Mouse (Mus musculus) stomach, postnatal 0 days (tissue): ENCODE measurements around the gene Thbs3. TPM values are rescaled to one million over a fixed set of nuclear protein-coding genes. Genes with fewer than 3 reads are reported as not detected.

ENCODE experiments used
- ATAC-seq: fragments of 200-750 bp; cut with Nextera tagmentation; 2 replicates; pipeline ENCODE4 v1.8.0; 2017; ENCODE audit not compliant: low FRiP score, low TSS enrichment
- DNase-seq: peaks from one replicate; pipeline ENCODE4 v3.0.0-alpha.2; 2016; ENCODE audit warnings: low spot score
- H3K27ac ChIP-seq: fragments of 300-500 bp; sonication (generic); replicated peaks from 2 replicates; pipeline ENCODE4 v1.5.1; 2014; ENCODE audit warnings: mild to moderate bottlenecking, control low read depth
- H3K27me3 ChIP-seq: fragments of 300-500 bp; sonication (generic); 2 replicates; pipeline ENCODE4 v1.6.1; 2014; ENCODE audit warnings: low read length; ENCODE audit not compliant: control insufficient read depth, insufficient read depth
- H3K36me3 ChIP-seq: fragments of 300-500 bp; sonication (generic); 2 replicates; pipeline ENCODE4 v1.6.1; 2014; ENCODE audit warnings: low read length, mixed read lengths; ENCODE audit not compliant: control insufficient read depth, insufficient read depth
- H3K4me1 ChIP-seq: fragments of 300-500 bp; sonication (generic); replicated peaks from 2 replicates; pipeline ENCODE4 v1.6.1; 2014; ENCODE audit warnings: antibody characterized with exemption; ENCODE audit not compliant: control insufficient read depth, insufficient read depth
- H3K4me2 ChIP-seq: fragments of 300-500 bp; sonication (generic); replicated peaks from 2 replicates; pipeline ENCODE4 v1.6.1; 2014; ENCODE audit warnings: low read depth, mild to moderate bottlenecking, control low read depth, moderate library complexity
- H3K4me3 ChIP-seq: fragments of 300-500 bp; sonication (generic); 2 replicates; pipeline ENCODE4 v1.5.1; 2014; ENCODE audit warnings: low read depth, low read length, control low read depth
- H3K9ac ChIP-seq: fragments of 300-500 bp; sonication (generic); 2 replicates; pipeline ENCODE4 v1.6.1; 2014; ENCODE audit warnings: mild to moderate bottlenecking, low read length, control low read depth, mixed read lengths
- H3K9me3 ChIP-seq: fragments of 300-500 bp; sonication (generic); 2 replicates; pipeline ENCODE4 v1.6.1; 2016; ENCODE audit warnings: low read length; ENCODE audit not compliant: control insufficient read depth
- CTCF ChIP-seq: IDR thresholded peaks from 2 replicates; pipeline ENCODE4 v1.5.1; 2016; ENCODE audit warnings: antibody characterized with exemption, low read depth, mild to moderate bottlenecking, moderate library complexity
- EP300 ChIP-seq: optimal IDR thresholded peaks from 2 replicates; pipeline ENCODE3; 2016; ENCODE audit warnings: antibody characterized with exemption
- WGBS: fragments of 180-500 bp; shearing (Covaris S2); extraction: QIAGEN DNeasy Blood & Tissue Kit; methylation state at CpG from one replicate; pipeline ENCODE4 v1.1.7; 2014; 5-methylcytosine and 5-hydroxymethylcytosine counted together
- polyA plus RNA-seq: library from polyadenylated mRNA; unstranded; fragments of >200 nt; fragmentation: Nextera tagmentation; extraction: Ambion mirVana; gene quantifications from 2 replicates; pipeline ENCODE4 v1.2.1, GENCODE M21; 2015

The Thbs3 gene
- polyA plus RNA-seq, 1 experiment from 2014 or later, result 25.5 TPM

- WGBS, result 4% methylated on average over 36 of the region's 39 CpGs
Measured at GRCm38 (mm10) chr3:89183058-89183958, 31.7 kb upstream of the Thbs3 start, which contains the start of gene Fam189b. TSS of gene Fam189b (plus strand) at chr3:89183143.

DNA sequence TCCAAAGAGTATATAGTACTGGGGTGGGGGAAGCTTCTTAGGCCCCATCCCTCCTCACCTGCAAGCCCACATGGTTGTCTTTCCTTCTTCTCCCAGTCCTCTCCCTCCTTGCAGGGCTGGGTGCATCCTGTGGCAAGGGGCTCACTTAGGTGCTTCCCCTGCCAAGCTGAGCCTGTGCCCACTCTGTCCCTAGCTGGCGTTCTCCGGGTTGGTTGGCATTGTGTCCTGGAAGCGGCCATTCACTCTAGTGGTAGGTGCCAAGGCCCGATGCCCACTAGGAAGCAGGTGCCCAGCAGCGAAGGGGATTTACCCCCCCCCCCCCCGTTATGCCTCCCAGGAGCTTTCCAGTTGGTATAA lies 31.0 kb upstream of the Thbs3 start:
- no peak overlapping the region for H3K27ac ChIP-seq
- peak overlapping the region; percentile 64 for H3K4me3 ChIP-seq
- TF ChIP-seq EP300 (no peak), CTCF (no peak)
- peak overlapping the region; percentile 74 for H3K9ac ChIP-seq
- DNase-seq (no peak), ATAC-seq (no peak)
- H3K9me3 ChIP-seq, result no peaks in the 10 kb centered on the region
- WGBS, result 79% methylated on average over 6 of the region's 6 CpGs
- H3K4me2 ChIP-seq, result peak overlapping the region; percentile 93
- peaks cover 19% of the 10 kb centered on the region; the same call in 1 of the 2 replicates for H3K36me3 ChIP-seq
- no peaks in the 10 kb centered on the region for H3K27me3 ChIP-seq
- no peaks in the 10 kb centered on the region; the same call in 1 of the 2 replicates for H3K4me1 ChIP-seq

More at GRCm38 (mm10) chr3:89183058-89183958, 31.7 kb upstream of the Thbs3 start, which contains the start of gene Fam189b:
- TF ChIP-seq EP300, result no peak
- no peak for TF ChIP-seq CTCF
- H3K4me2 ChIP-seq, result peak within 1 kb of the TSS; percentile 93
- peak; percentile 91 for ATAC-seq
- peaks cover 19% of the 10 kb centered on the region; the same call in 1 of the 2 replicates for H3K36me3 ChIP-seq
- peak within 1 kb of the TSS; percentile 49 for H3K27ac ChIP-seq
- H3K27me3 ChIP-seq, result no peaks in the 10 kb centered on the region
- peaks cover 2% of the 10 kb centered on the region for H3K4me1 ChIP-seq
- peak within 1 kb of the TSS; percentile 64 for H3K4me3 ChIP-seq
- no peaks in the 10 kb centered on the region for H3K9me3 ChIP-seq
- peak; percentile 88 for DNase-seq
- peak within 1 kb of the TSS; percentile 74 for H3K9ac ChIP-seq

GRCm38 (mm10) chr3:89187197-89187596 lies 27.8 kb upstream of the Thbs3 start:
- Histone ChIP-seq H3K27ac (no peak overlapping the region), H3K4me1 (no peaks in the 10 kb centered on the region; the same call in 1 of the 2 replicates), H3K9me3 (no peaks in the 10 kb centered on the region), H3K27me3 (no peaks in the 10 kb centered on the region), H3K4me3 (no peak overlapping the region), H3K36me3 (no peaks in the 10 kb centered on the region), H3K4me2 (no peak overlapping the region), H3K9ac (no peak overlapping the region)
- WGBS, result 67% methylated on average over 23 of the region's 23 CpGs
- DNase-seq, result no peak
- ATAC-seq, result no peak
- TF ChIP-seq EP300, result no peak

DNA sequence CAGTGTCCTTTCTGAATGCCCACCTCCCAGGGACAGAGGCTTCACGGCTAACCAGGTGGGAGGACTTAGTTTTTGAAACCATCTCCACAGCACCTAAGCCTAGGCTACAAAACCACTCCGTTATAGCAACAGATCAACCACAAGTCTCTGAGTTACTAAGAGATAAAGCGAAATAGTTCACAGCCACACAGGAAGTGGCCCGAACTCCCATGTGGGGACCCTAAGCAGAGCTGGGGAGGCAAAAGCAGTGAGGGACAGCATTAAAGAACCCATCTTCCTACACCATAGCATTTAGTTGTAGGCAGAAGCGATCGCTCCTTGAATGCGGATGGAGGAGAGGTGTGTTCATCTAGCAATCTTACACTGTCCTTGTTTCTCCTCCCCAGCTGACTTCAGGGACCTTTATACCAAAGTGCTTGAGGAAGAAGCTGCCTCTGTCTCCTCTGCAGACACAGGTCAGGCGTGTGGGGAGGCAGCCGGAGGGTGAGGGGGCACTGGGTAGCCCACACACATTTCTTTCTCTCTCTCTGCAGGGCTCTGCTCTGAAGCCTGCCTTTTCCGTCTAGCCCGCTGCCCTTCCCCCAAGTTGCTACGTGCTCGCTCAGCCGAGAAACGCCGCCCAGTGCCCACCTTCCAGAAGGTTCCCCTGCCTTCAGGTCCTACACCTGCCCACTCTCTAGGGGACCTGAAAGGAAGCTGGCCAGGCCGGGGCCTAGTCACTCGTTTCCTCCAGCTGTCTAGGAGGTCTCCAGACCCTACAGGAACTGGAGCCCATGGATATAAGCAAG lies 27.1 kb upstream of the Thbs3 start:
- no peak for DNase-seq
- H3K4me3 ChIP-seq, result no peak overlapping the region
- TF ChIP-seq EP300, result no peak
- no peak for TF ChIP-seq CTCF
- 87% methylated on average over 18 of the region's 18 CpGs for WGBS
- H3K27ac ChIP-seq, result no peak overlapping the region
- no peak for ATAC-seq
- H3K9ac ChIP-seq, result no peak overlapping the region
- no peaks in the 10 kb centered on the region for H3K9me3 ChIP-seq
- no peaks in the 10 kb centered on the region for H3K27me3 ChIP-seq
- no peaks in the 10 kb centered on the region for H3K36me3 ChIP-seq
- no peak overlapping the region for H3K4me2 ChIP-seq
- H3K4me1 ChIP-seq, result no peaks in the 10 kb centered on the region; the same call in 1 of the 2 replicates

DNA sequence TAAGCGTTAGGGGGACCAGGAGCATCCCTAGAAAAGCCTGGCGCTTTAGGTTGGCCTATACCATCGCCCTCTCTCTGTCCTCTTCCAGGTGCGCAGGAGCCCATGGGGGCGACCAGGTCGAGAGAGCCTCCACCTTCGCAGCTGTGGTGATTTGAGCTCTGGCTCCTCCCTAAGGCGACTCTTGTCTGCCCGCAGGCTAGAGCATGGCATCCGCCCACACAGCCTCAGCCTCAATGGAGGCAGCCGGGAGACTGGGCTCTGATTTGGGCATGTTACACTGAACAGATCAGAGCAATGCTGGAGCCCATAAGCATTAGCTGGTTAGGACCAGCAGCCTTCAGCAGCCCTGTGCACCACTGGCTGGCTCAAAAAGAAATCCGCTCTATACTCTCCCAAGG lies 26.5 kb upstream of the Thbs3 start:
- Histone ChIP-seq H3K4me2 (no peak overlapping the region), H3K4me1 (no peaks in the 10 kb centered on the region; the same call in 1 of the 2 replicates), H3K27ac (no peak overlapping the region), H3K4me3 (no peak overlapping the region), H3K27me3 (no peaks in the 10 kb centered on the region), H3K9ac (no peak overlapping the region), H3K36me3 (no peaks in the 10 kb centered on the region), H3K9me3 (no peaks in the 10 kb centered on the region)
- no peak for DNase-seq
- TF ChIP-seq CTCF (no peak), EP300 (no peak)
- 73% methylated on average over 12 of the region's 12 CpGs for WGBS
- ATAC-seq, result no peak
